Mouse (Mus musculus) embryo, embryonic 9.5 days (tissue): ENCODE measurements at regions not wholly inside any gene's neighbourhood (a gene's known extent, or its start where the extent isn't known, plus 50 kb on each side); places are given as distances from the start of the nearest gene placed in this dataset.

Experiments used
- DNase-seq: peaks from one replicate; pipeline ENCODE4 v3.0.0-alpha.2; 2017; ENCODE audit errors: extremely low spot score

- peak; percentile 36 for DNase-seq
Measured at GRCm38 (mm10) chr14:24081911-24082558, 67.7 kb upstream of the Kcnma1 start.

- DNase-seq, result no peak
Measured at GRCm38 (mm10) chr14:24068693-24069092, 54.4 kb upstream of the Kcnma1 start.

- DNase-seq, result peak; percentile 70
Measured at GRCm38 (mm10) chr14:24067657-24068056, 53.4 kb upstream of the Kcnma1 start.

GRCm38 (mm10) chr14:24065231-24065767 is 51.0 kb upstream of the Kcnma1 start:
- no peak for DNase-seq
